14 mouse cellular contexts compared by ENCODE assay signal in the genomic region with DNA sequence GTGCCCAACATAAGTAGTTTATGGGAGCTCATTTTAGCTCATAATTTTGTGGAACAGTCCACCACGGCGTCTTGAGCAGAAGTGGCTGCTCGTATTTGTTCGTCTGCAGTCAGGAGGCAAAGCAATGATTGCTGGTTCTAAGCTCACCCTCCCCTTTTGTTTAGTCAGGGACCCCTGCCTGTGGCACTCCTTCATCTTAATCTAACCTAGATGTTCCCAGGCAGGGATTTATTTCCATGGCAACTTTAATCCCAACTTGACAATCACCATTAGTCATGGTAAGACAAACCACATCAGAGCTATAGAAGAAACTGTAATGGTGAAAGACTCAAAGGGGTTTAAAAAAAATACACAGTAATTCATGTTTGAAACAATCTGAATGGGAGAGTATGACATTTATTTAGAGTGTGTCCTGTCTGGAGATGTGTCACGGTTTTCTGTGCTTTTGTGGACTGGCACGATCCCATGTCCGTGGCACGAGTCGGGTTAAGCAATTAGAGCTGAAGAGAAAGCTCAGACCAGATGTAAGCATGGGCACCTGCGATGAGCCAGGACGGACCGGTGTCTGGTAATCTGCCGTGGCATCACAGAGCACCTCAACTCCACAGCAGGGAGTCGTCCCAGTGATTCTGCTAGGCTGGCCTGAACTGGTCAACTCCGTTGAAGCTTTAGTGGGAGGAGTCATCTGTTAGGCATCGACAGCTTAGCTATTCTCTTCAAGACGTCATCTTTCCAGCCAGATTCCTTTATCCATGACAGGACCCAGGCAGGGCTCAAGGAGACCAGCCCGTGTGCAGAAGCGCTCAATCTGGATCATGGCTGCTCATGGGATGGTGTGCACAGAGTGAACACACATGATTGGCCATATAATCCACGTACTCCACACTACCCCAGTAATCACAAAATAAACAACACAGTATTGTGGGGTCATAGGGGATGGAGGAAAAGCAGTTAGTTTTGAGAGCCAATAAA.
"Had no signal": no experiment of that assay in that cellular context is flagged by ENCODE, and none has a peak within 500 bp of the region (broad histone marks: within the 10 kb centered on the region; RNA-seq: fewer than 3 reads in every experiment).

No protein-coding gene starts in this region.

- H3K9me3 ChIP-seq: intestine, embryonic 15.5 days; stomach, embryonic 15.5 days had no signal

- H3K36me3 ChIP-seq: intestine, embryonic 15.5 days; liver, embryonic 13.5 days; neural tube, embryonic 13.5 days; stomach, embryonic 15.5 days had no signal

- H3K4me3 ChIP-seq: intestine, embryonic 15.5 days; liver, embryonic 13.5 days; neural tube, embryonic 13.5 days; stomach, embryonic 15.5 days had no signal

- H3K9ac ChIP-seq: intestine, embryonic 15.5 days; liver, embryonic 13.5 days; neural tube, embryonic 13.5 days; stomach, embryonic 15.5 days had no signal

- H3K27ac ChIP-seq: intestine, embryonic 15.5 days; liver, embryonic 13.5 days; neural tube, embryonic 13.5 days; stomach, embryonic 15.5 days had no signal

- DNase-seq: kidney, adult 11 months; kidney, adult 8-10 months; kidney, postnatal 14 days; kidney, postnatal 4 days; liver, embryonic 13.5 days; lung, adult 2 months; lung, postnatal 14 days; lung, postnatal 4 days; right cerebral cortex, postnatal 25 days; spleen, adult 18-20 months; thymus, postnatal 25 days had no signal

- H3K4me2 ChIP-seq: intestine, embryonic 15.5 days; liver, embryonic 13.5 days; neural tube, embryonic 13.5 days; stomach, embryonic 15.5 days had no signal

- H3K4me1 ChIP-seq: intestine, embryonic 15.5 days; liver, embryonic 13.5 days; neural tube, embryonic 13.5 days; stomach, embryonic 15.5 days had no signal

- H3K27me3 ChIP-seq: intestine, embryonic 15.5 days; liver, embryonic 13.5 days; stomach, embryonic 15.5 days had no signal

- ATAC-seq: intestine, embryonic 15.5 days had no signal
